Mouse (Mus musculus) neural tube, embryonic 11.5 days (tissue): ENCODE results near the gene 2410015M20Rik. TPM values are rescaled to one million over a fixed set of nuclear protein-coding genes. Genes with fewer than 3 reads are reported as not detected.
A peak's percentile ranks its signal among the peaks of the same experiment; 100 is the strongest.
"Not testable (repeated sequence)": the region's sequence is repeated elsewhere in the genome, so short reads cannot be mapped to it uniquely, and the experiment has no call there.

Source experiments
- ATAC-seq: fragments of 200-750 bp; cut with Nextera tagmentation; 2 replicates; pipeline ENCODE4 v1.8.0; 2017; ENCODE audit warnings: moderate number of reproducible peaks, mild to moderate bottlenecking, moderate TSS enrichment, moderate library complexity; ENCODE audit not compliant: insufficient read depth, low FRiP score, low TSS enrichment
- DNase-seq: peaks from one replicate; pipeline ENCODE4 v3.0.0-alpha.2; 2015; ENCODE audit warnings: low spot score
- H3K27ac ChIP-seq: fragments of 300-500 bp; sonication (generic); 2 replicates; pipeline ENCODE4 v1.5.1; 2014; ENCODE audit warnings: low read depth, mild to moderate bottlenecking, low read length
- H3K27me3 ChIP-seq: fragments of 300-500 bp; sonication (generic); 2 replicates; pipeline ENCODE4 v1.6.1; 2014; ENCODE audit warnings: mild to moderate bottlenecking, low read length, mixed read lengths; ENCODE audit not compliant: control insufficient read depth, insufficient read depth
- H3K36me3 ChIP-seq: fragments of 300-500 bp; sonication (generic); 2 replicates; pipeline ENCODE4 v1.6.1; 2014; ENCODE audit warnings: mild to moderate bottlenecking, low read length, moderate library complexity, mixed read lengths; ENCODE audit not compliant: control insufficient read depth, insufficient read depth
- H3K4me1 ChIP-seq: fragments of 300-500 bp; sonication (generic); 2 replicates; pipeline ENCODE4 v1.6.1; 2014; ENCODE audit warnings: low read length, mixed read lengths; ENCODE audit not compliant: control insufficient read depth, insufficient read depth
- H3K4me2 ChIP-seq: fragments of 300-500 bp; sonication (generic); 2 replicates; pipeline ENCODE4 v1.6.1; 2014; ENCODE audit warnings: low read depth, mild to moderate bottlenecking, moderate library complexity
- H3K4me3 ChIP-seq: fragments of 300-500 bp; sonication (generic); 2 replicates; pipeline ENCODE4 v1.5.1; 2014; ENCODE audit warnings: low read depth, low read length
- H3K9ac ChIP-seq: fragments of 300-500 bp; sonication (generic); 2 replicates; pipeline ENCODE4 v1.6.1; 2014; ENCODE audit warnings: mild to moderate bottlenecking, low read length
- H3K9me3 ChIP-seq: fragments of 300-500 bp; sonication (generic); 2 replicates; pipeline ENCODE4 v1.6.1; 2016; ENCODE audit warnings: low read length; ENCODE audit not compliant: control insufficient read depth
- WGBS: fragments of 180-500 bp; shearing (Covaris S2); extraction: QIAGEN DNeasy Blood & Tissue Kit; methylation state at CpG from one replicate; pipeline ENCODE4 v1.1.7; 2014; 5-methylcytosine and 5-hydroxymethylcytosine counted together
- polyA plus RNA-seq: library from polyadenylated mRNA; unstranded; fragments of >200 nt; fragmentation: Nextera tagmentation; extraction: Ambion mirVana; gene quantifications from 2 replicates; pipeline ENCODE4 v1.2.1, GENCODE M21; 2014

Gene 2410015M20Rik
- polyA plus RNA-seq, 1 experiment from 2014 or later = 178 TPM

- Histone ChIP-seq H3K9ac (no peak overlapping the region), H3K27me3 (no peaks in the 10 kb centered on the region), H3K27ac (no peak overlapping the region), H3K36me3 (peaks cover 21% of the 10 kb centered on the region), H3K4me2 (peak overlapping the region; percentile 93), H3K4me1 (peaks cover 7% of the 10 kb centered on the region), H3K4me3 (peak overlapping the region; percentile 80; the same call in 1 of the 2 replicates), H3K9me3 (no peaks in the 10 kb centered on the region)
- no peak for ATAC-seq
- no peak for DNase-seq
- WGBS = 91% methylated on average over 11 of the region's 11 CpGs
Measured at GRCm38 (mm10) chr17:56615136-56615784, 5.7 kb upstream of the 2410015M20Rik start.

GRCm38 (mm10) chr17:56614391-56615135, 5.0 kb upstream of the 2410015M20Rik start:
- Histone ChIP-seq H3K36me3 (peaks cover 21% of the 10 kb centered on the region), H3K4me3 (peak overlapping the region; percentile 80), H3K4me1 (peaks cover 7% of the 10 kb centered on the region), H3K9me3 (no peaks in the 10 kb centered on the region), H3K27me3 (no peaks in the 10 kb centered on the region), H3K27ac (no peak overlapping the region), H3K4me2 (peak overlapping the region; percentile 93), H3K9ac (peak overlapping the region; percentile 84)
- WGBS = 40% methylated on average over 14 of the region's 14 CpGs
- ATAC-seq (no peak), DNase-seq (no peak)

- Histone ChIP-seq H3K27ac (peak overlapping the region; percentile 88), H3K36me3 (peaks cover 17% of the 10 kb centered on the region), H3K4me3 (peak overlapping the region; percentile 80), H3K9ac (peak overlapping the region; percentile 84), H3K4me2 (peak overlapping the region; percentile 93)
- under 1% methylated on average over 26 of the region's 26 CpGs for WGBS
- H3K4me1 ChIP-seq, H3K27me3 ChIP-seq, H3K9me3 ChIP-seq, DNase-seq, ATAC-seq: not testable (repeated sequence)
Measured at GRCm38 (mm10) chr17:56613893-56614292, 4.3 kb upstream of the 2410015M20Rik start.

- under 1% methylated on average over 52 of the region's 52 CpGs for WGBS
- no peaks in the 10 kb centered on the region for H3K9me3 ChIP-seq
- peak within 1 kb of the TSS; percentile 93 for H3K4me2 ChIP-seq
- peak within 1 kb of the TSS; percentile 84 for H3K9ac ChIP-seq
- ATAC-seq = peak; percentile 36; the same call in 1 of the 2 replicates
- H3K36me3 ChIP-seq = peaks cover 14% of the 10 kb centered on the region
- peak; percentile 95 for DNase-seq
- H3K4me3 ChIP-seq = peak within 1 kb of the TSS; percentile 80
- H3K4me1 ChIP-seq = peaks cover 11% of the 10 kb centered on the region
- H3K27me3 ChIP-seq = no peaks in the 10 kb centered on the region
- peak within 1 kb of the TSS; percentile 88 for H3K27ac ChIP-seq
Measured at GRCm38 (mm10) chr17:56613236-56613844, 3.8 kb upstream of the 2410015M20Rik start, which contains the start of gene Rpl36. Gene Rpl36, plus strand, starts transcription at chr17:56613416.

GRCm38 (mm10) chr17:56612565-56612939, 3.0 kb upstream of the 2410015M20Rik start:
- WGBS = 83% methylated on average over 10 of the region's 10 CpGs

GRCm38 (mm10) chr17:56611861-56612564, 2.4 kb upstream of the 2410015M20Rik start:
- WGBS = 13% methylated on average over 14 of the region's 14 CpGs
- no peak for ATAC-seq
- Histone ChIP-seq H3K27me3 (no peaks in the 10 kb centered on the region), H3K9me3 (no peaks in the 10 kb centered on the region), H3K4me2 (0 out of 2 replicates have a peak overlapping the region, but pooled peaks have one; percentile 20), H3K9ac (no peak overlapping the region), H3K36me3 (peaks cover 12% of the 10 kb centered on the region; the same call in 1 of the 2 replicates), H3K4me3 (peak overlapping the region; percentile 6; the same call in 1 of the 2 replicates), H3K27ac (no peak overlapping the region), H3K4me1 (peaks cover 12% of the 10 kb centered on the region)
- DNase-seq = peak; percentile 45

More at GRCm38 (mm10) chr17:56612565-56612939, 3.0 kb upstream of the 2410015M20Rik start:
- Histone ChIP-seq H3K4me1 (peaks cover 12% of the 10 kb centered on the region), H3K36me3 (peaks cover 11% of the 10 kb centered on the region; the same call in 1 of the 2 replicates)
- H3K4me3 ChIP-seq, DNase-seq, H3K4me2 ChIP-seq, H3K9me3 ChIP-seq, ATAC-seq, H3K27me3 ChIP-seq, H3K9ac ChIP-seq, H3K27ac ChIP-seq: not testable (repeated sequence)

GRCm38 (mm10) chr17:56611323-56611722, 1.8 kb upstream of the 2410015M20Rik start:
- Histone ChIP-seq H3K9me3 (no peaks in the 10 kb centered on the region), H3K4me1 (peaks cover 12% of the 10 kb centered on the region), H3K36me3 (peaks cover 15% of the 10 kb centered on the region), H3K9ac (no peak overlapping the region), H3K4me2 (no peak overlapping the region), H3K27me3 (no peaks in the 10 kb centered on the region), H3K4me3 (no peak overlapping the region), H3K27ac (no peak overlapping the region)
- ATAC-seq = no peak
- no peak for DNase-seq
- 69% methylated on average over 2 of the region's 2 CpGs for WGBS

GRCm38 (mm10) chr17:56608699-56609098, 872 bp downstream of the 2410015M20Rik start:
- H3K27ac ChIP-seq = no peak overlapping the region
- H3K4me2 ChIP-seq = peak overlapping the region; percentile 65
- peaks cover 6% of the 10 kb centered on the region; the same call in 1 of the 2 replicates for H3K4me1 ChIP-seq
- H3K27me3 ChIP-seq = no peaks in the 10 kb centered on the region
- 55% methylated on average over 5 of the region's 5 CpGs for WGBS
- peak overlapping the region; percentile 47 for H3K4me3 ChIP-seq
- no peak for DNase-seq
- H3K9ac ChIP-seq = peak overlapping the region; percentile 71
- peaks cover 29% of the 10 kb centered on the region for H3K36me3 ChIP-seq
- H3K9me3 ChIP-seq = no peaks in the 10 kb centered on the region
- ATAC-seq = no peak
